Mouse (Mus musculus) lung, embryonic 14.5 days (tissue): ENCODE data around the gene Sik3. TPM values are rescaled to one million over a fixed set of nuclear protein-coding genes. Genes with fewer than 3 reads are reported as not detected.
A peak's percentile ranks its signal among the peaks of the same experiment; 100 is the strongest.

Source experiments
- ATAC-seq: fragments of 200-750 bp; cut with Nextera tagmentation; 2 replicates; pipeline ENCODE4 v1.8.0; 2017; ENCODE audit warnings: mild to moderate bottlenecking, moderate TSS enrichment, moderate library complexity; ENCODE audit not compliant: insufficient read depth
- DNase-seq: peaks from one replicate; pipeline ENCODE4 v3.0.0-alpha.2; 2015
- H3K27ac ChIP-seq: fragments of 300-500 bp; sonication (generic); 2 replicates; pipeline ENCODE4 v1.5.1; 2014; ENCODE audit warnings: low read depth, mild to moderate bottlenecking, moderate library complexity
- H3K27me3 ChIP-seq: fragments of 300-500 bp; sonication (generic); 2 replicates; pipeline ENCODE4 v1.6.1; 2014; ENCODE audit warnings: low read length, control low read depth; ENCODE audit not compliant: insufficient read depth
- H3K36me3 ChIP-seq: fragments of 300-500 bp; sonication (generic); 2 replicates; pipeline ENCODE4 v1.6.1; 2014; ENCODE audit warnings: control low read depth; ENCODE audit not compliant: insufficient read depth
- H3K4me1 ChIP-seq: fragments of 300-500 bp; sonication (generic); 2 replicates; pipeline ENCODE4 v1.6.1; 2014; ENCODE audit warnings: antibody characterized with exemption, control low read depth; ENCODE audit not compliant: insufficient read depth
- H3K4me2 ChIP-seq: fragments of 300-500 bp; sonication (generic); 2 replicates; pipeline ENCODE4 v1.6.1; 2014; ENCODE audit warnings: mild to moderate bottlenecking
- H3K4me3 ChIP-seq: fragments of 300-500 bp; sonication (generic); 2 replicates; pipeline ENCODE4 v1.5.1; 2014; ENCODE audit warnings: low read depth, low read length
- H3K9ac ChIP-seq: fragments of 300-500 bp; sonication (generic); 2 replicates; pipeline ENCODE4 v1.6.1; 2014
- H3K9me3 ChIP-seq: fragments of 300-500 bp; sonication (generic); 2 replicates; pipeline ENCODE4 v1.6.1; 2016; ENCODE audit warnings: low read depth, low read length, control low read depth
- CTCF ChIP-seq: IDR thresholded peaks from 2 replicates; pipeline ENCODE4 v1.5.1; 2016; ENCODE audit warnings: antibody characterized with exemption, low read depth
- WGBS: fragments of 180-500 bp; shearing (Covaris S2); extraction: QIAGEN DNeasy Blood & Tissue Kit; methylation state at CpG from one replicate; pipeline ENCODE4 v1.1.7; 2014; 5-methylcytosine and 5-hydroxymethylcytosine counted together
- polyA plus RNA-seq: library from polyadenylated mRNA; unstranded; fragments of >200 nt; fragmentation: Nextera tagmentation; extraction: Ambion mirVana; gene quantifications from 2 replicates; pipeline ENCODE4 v1.2.1, GENCODE M21; 2014

Gene Sik3
- polyA plus RNA-seq, 1 experiment from 2014 or later = 15.7 TPM

- ATAC-seq (no peak), DNase-seq (peak; percentile 8)
- H3K27me3 ChIP-seq = 0 out of 2 replicates have a peak, but pooled peaks cover 3% of the 10 kb centered on the region
- no peaks in the 10 kb centered on the region for H3K36me3 ChIP-seq
- H3K9me3 ChIP-seq = no peaks in the 10 kb centered on the region
- no peak overlapping the region for H3K27ac ChIP-seq
- peak overlapping the region; percentile 68 for H3K4me2 ChIP-seq
- H3K9ac ChIP-seq = peak overlapping the region; percentile 56
- peak overlapping the region; percentile 37 for H3K4me3 ChIP-seq
- no peak for TF ChIP-seq CTCF
- no peaks in the 10 kb centered on the region for H3K4me1 ChIP-seq
- 18% methylated on average over 13 of the region's 13 CpGs for WGBS
These were observed 217.9 kb downstream of the Sik3 start for GRCm38 (mm10) chr9:46230450-46230975.

- Histone ChIP-seq H3K4me3 (no peak overlapping the region), H3K36me3 (no peaks in the 10 kb centered on the region), H3K4me2 (no peak overlapping the region), H3K27me3 (0 out of 2 replicates have a peak, but pooled peaks cover 3% of the 10 kb centered on the region), H3K4me1 (no peaks in the 10 kb centered on the region), H3K9me3 (no peaks in the 10 kb centered on the region), H3K27ac (no peak overlapping the region), H3K9ac (no peak overlapping the region)
- 80% methylated on average over 6 of the region's 6 CpGs for WGBS
- TF ChIP-seq CTCF = no peak
- DNase-seq (no peak), ATAC-seq (no peak)
These were observed 222.6 kb downstream of the Sik3 start for GRCm38 (mm10) chr9:46235196-46235595.

- no peaks in the 10 kb centered on the region for H3K36me3 ChIP-seq
- no peaks in the 10 kb centered on the region for H3K9me3 ChIP-seq
- no peak for DNase-seq
- H3K4me2 ChIP-seq = no peak within 1 kb of the TSS
- no peaks in the 10 kb centered on the region for H3K4me1 ChIP-seq
- TF ChIP-seq CTCF = no peak
- H3K27me3 ChIP-seq = 0 out of 2 replicates have a peak, but pooled peaks cover 3% of the 10 kb centered on the region
- no peak for ATAC-seq
- H3K9ac ChIP-seq = no peak within 1 kb of the TSS
- no peak within 1 kb of the TSS for H3K27ac ChIP-seq
- H3K4me3 ChIP-seq = no peak within 1 kb of the TSS
These were observed 222.8 kb downstream of the Sik3 start, which contains the start of gene Apoc3 for GRCm38 (mm10) chr9:46235596-46235648. Gene Apoc3 (minus strand): TSS chr9:46235636.

GRCm38 (mm10) chr9:46235649-46236048, 223.0 kb downstream of the Sik3 start:
- Histone ChIP-seq H3K4me1 (no peaks in the 10 kb centered on the region), H3K27ac (no peak overlapping the region), H3K4me2 (no peak overlapping the region), H3K9me3 (no peaks in the 10 kb centered on the region), H3K36me3 (no peaks in the 10 kb centered on the region), H3K27me3 (0 out of 2 replicates have a peak, but pooled peaks cover 3% of the 10 kb centered on the region), H3K4me3 (no peak overlapping the region), H3K9ac (no peak overlapping the region)
- ATAC-seq (no peak), DNase-seq (no peak)
- no peak for TF ChIP-seq CTCF
- 39% methylated on average over 4 of the region's 4 CpGs for WGBS

GRCm38 (mm10) chr9:46238850-46239249, 226.2 kb downstream of the Sik3 start:
- H3K4me1 ChIP-seq = no peaks in the 10 kb centered on the region
- no peak overlapping the region for H3K4me2 ChIP-seq
- no peak overlapping the region for H3K4me3 ChIP-seq
- WGBS = 78% methylated on average over 7 of the region's 7 CpGs
- no peak for ATAC-seq
- H3K9ac ChIP-seq = no peak overlapping the region
- H3K36me3 ChIP-seq = no peaks in the 10 kb centered on the region
- H3K27me3 ChIP-seq = no peaks in the 10 kb centered on the region
- no peak for TF ChIP-seq CTCF
- no peaks in the 10 kb centered on the region for H3K9me3 ChIP-seq
- no peak overlapping the region for H3K27ac ChIP-seq
- DNase-seq = no peak

- no peaks in the 10 kb centered on the region for H3K36me3 ChIP-seq
- H3K4me2 ChIP-seq = no peak within 1 kb of the TSS
- no peak within 1 kb of the TSS for H3K27ac ChIP-seq
- DNase-seq (no peak), ATAC-seq (no peak)
- H3K9ac ChIP-seq = no peak within 1 kb of the TSS
- WGBS = 61% methylated on average over 7 of the region's 7 CpGs
- no peak for TF ChIP-seq CTCF
- H3K4me1 ChIP-seq = no peaks in the 10 kb centered on the region
- no peak within 1 kb of the TSS for H3K4me3 ChIP-seq
- no peaks in the 10 kb centered on the region for H3K27me3 ChIP-seq
- H3K9me3 ChIP-seq = no peaks in the 10 kb centered on the region
These were observed 228.0 kb downstream of the Sik3 start, which contains the start of gene Apoa4 for GRCm38 (mm10) chr9:46240526-46241153. Gene Apoa4 (plus strand): TSS chr9:46240696.

GRCm38 (mm10) chr9:46241818-46242217, 229.2 kb downstream of the Sik3 start:
- H3K9me3 ChIP-seq = no peaks in the 10 kb centered on the region
- H3K27me3 ChIP-seq = no peaks in the 10 kb centered on the region
- no peak for TF ChIP-seq CTCF
- no peak overlapping the region for H3K4me3 ChIP-seq
- H3K36me3 ChIP-seq = no peaks in the 10 kb centered on the region
- 55% methylated on average over 2 of the region's 2 CpGs for WGBS
- no peaks in the 10 kb centered on the region for H3K4me1 ChIP-seq
- H3K9ac ChIP-seq = no peak overlapping the region
- ATAC-seq = no peak
- DNase-seq = no peak
- H3K27ac ChIP-seq = no peak overlapping the region
- no peak overlapping the region for H3K4me2 ChIP-seq

GRCm38 (mm10) chr9:46243122-46243521, 230.5 kb downstream of the Sik3 start:
- H3K4me3 ChIP-seq = no peak overlapping the region
- H3K27me3 ChIP-seq = no peaks in the 10 kb centered on the region
- DNase-seq (no peak), ATAC-seq (no peak)
- no peaks in the 10 kb centered on the region for H3K9me3 ChIP-seq
- WGBS = 69% methylated on average over 4 of the region's 4 CpGs
- H3K9ac ChIP-seq = no peak overlapping the region
- TF ChIP-seq CTCF = no peak
- H3K4me2 ChIP-seq = no peak overlapping the region
- H3K36me3 ChIP-seq = no peaks in the 10 kb centered on the region
- no peak overlapping the region for H3K27ac ChIP-seq
- no peaks in the 10 kb centered on the region for H3K4me1 ChIP-seq
